Mouse (Mus musculus) urinary bladder, adult 2 months (tissue): ENCODE results near the gene Gm45618. TPM values are rescaled to one million over a fixed set of nuclear protein-coding genes. Genes with fewer than 3 reads are reported as not detected.

Source experiments
- DNase-seq: peaks from one replicate; pipeline ENCODE4 v3.0.0; 2022; ENCODE audit warnings: low spot score
- polyA plus RNA-seq: library from polyadenylated mRNA; depleted of rRNA; stranded (reverse); fragments of >200 nt; gene quantifications from 2 replicates; pipeline ENCODE4 v1.2.3, GENCODE M21; 2012; rRNA removed

Gene Gm45618
- polyA plus RNA-seq, 1 experiment: not detected

DNA sequence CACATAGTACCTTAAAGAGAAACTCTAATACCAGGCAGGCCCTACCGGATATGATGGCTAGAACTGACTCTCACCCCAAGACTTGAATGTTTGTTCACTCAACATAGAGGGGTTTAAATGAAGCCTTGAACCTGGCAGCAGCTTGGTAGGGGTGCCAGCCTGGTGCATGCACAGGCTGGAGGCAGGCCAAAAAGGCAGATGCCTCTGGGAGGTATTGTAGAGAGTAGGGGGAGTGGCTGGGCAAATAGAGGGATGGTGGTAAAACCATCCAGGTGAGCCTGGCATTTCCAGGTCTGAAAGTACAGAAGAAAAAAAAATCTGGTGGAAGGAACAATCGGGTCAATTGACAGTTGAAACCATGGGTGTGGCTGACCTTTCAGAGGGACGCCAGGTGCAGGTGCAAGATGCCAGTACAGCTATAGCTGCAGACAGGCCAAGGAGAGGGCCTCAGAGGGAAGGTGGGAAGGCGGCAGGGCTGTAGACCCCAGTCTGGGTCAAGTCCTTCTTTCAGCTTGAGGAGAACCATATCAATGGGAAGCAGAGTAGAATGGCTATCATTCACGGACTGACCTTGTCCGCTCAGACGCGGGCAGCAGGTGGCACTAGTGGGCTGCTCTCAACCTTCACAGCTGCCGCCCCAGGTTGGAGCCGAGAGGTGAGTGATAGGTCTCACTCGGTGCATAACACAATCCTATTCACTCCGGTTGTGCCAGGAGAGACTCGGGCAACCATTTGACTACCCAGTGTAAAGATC lies 49.9 kb downstream of the Gm45618 start:
- DNase-seq: peak; percentile 54

Other genes starting within 250 kb of the Gm45618 start
- 47.1 and 47.7 TPM in 2 replicates for gene Tollip, start 202.2 kb downstream of the Gm45618 start, polyA plus RNA-seq
- gene Brsk2, start 171.0 kb downstream of the Gm45618 start, polyA plus RNA-seq: 0.27 and 0.34 TPM in 2 replicates
- 91.8 and 102 TPM in 2 replicates for gene Mob2, start 59.7 kb downstream of the Gm45618 start, polyA plus RNA-seq
- gene Dusp8, start 24.9 kb downstream of the Gm45618 start, polyA plus RNA-seq: 4.1 and 5.0 TPM in 2 replicates
- gene Gm39115, start 15.3 kb upstream of the Gm45618 start, polyA plus RNA-seq: not detected in 2 replicates
- gene Gm45337, start 23.9 kb upstream of the Gm45618 start, polyA plus RNA-seq: not detected in 2 replicates
- gene Gm29735, start 36.4 kb upstream of the Gm45618 start, polyA plus RNA-seq: not detected in 2 replicates
- not detected in 2 replicates for gene Gm4553, start 45.0 kb upstream of the Gm45618 start, polyA plus RNA-seq
- gene Krtap5-2, start 55.3 kb upstream of the Gm45618 start, polyA plus RNA-seq: not detected in 2 replicates
- gene Gm10153, start 69.7 kb upstream of the Gm45618 start, polyA plus RNA-seq: not detected in 2 replicates
- gene Krtap5-3, start 80.6 kb upstream of the Gm45618 start, polyA plus RNA-seq: not detected in 2 replicates
- gene Gm7579, start 91.1 kb upstream of the Gm45618 start, polyA plus RNA-seq: not detected in 2 replicates
- not detected in 2 replicates for gene Krtap5-5, start 109.2 kb upstream of the Gm45618 start, polyA plus RNA-seq
- gene Gm40460, start 120.3 kb upstream of the Gm45618 start, polyA plus RNA-seq: not detected in 2 replicates
- not detected in 2 replicates for gene Gm2431, start 137.6 kb upstream of the Gm45618 start, polyA plus RNA-seq
- not detected in 2 replicates for gene Gm4559, start 153.6 kb upstream of the Gm45618 start, polyA plus RNA-seq
- gene Krtap5-1, start 176.4 kb upstream of the Gm45618 start, polyA plus RNA-seq: not detected in 2 replicates
- not detected in 2 replicates for gene Krtap5-4, start 182.8 kb upstream of the Gm45618 start, polyA plus RNA-seq